Mouse (Mus musculus) limb, embryonic 15.5 days (tissue): ENCODE data around the gene Rsph3a. TPM values are rescaled to one million over a fixed set of nuclear protein-coding genes. Genes with fewer than 3 reads are reported as not detected.

Experiments
- ATAC-seq: fragments of 200-750 bp; cut with Nextera tagmentation; 2 replicates; pipeline ENCODE4 v1.8.0; 2017; ENCODE audit warnings: low read depth, moderate TSS enrichment; ENCODE audit not compliant: insufficient number of reproducible peaks, low FRiP score, low TSS enrichment
- H3K27ac ChIP-seq: fragments of 300-500 bp; sonication (generic); 2 replicates; pipeline ENCODE4 v1.5.1; 2015; ENCODE audit warnings: moderate library complexity, mild to moderate bottlenecking, inconsistent platforms
- H3K27me3 ChIP-seq: fragments of 300-500 bp; sonication (generic); 2 replicates; pipeline ENCODE4 v1.6.1; 2015; ENCODE audit warnings: inconsistent platforms
- H3K36me3 ChIP-seq: fragments of 300-500 bp; sonication (generic); 2 replicates; pipeline ENCODE4 v1.6.1; 2015; ENCODE audit warnings: inconsistent platforms
- H3K4me1 ChIP-seq: fragments of 300-500 bp; sonication (generic); 2 replicates; pipeline ENCODE4 v1.6.1; 2015; ENCODE audit warnings: inconsistent platforms
- H3K4me2 ChIP-seq: fragments of 300-500 bp; sonication (generic); 2 replicates; pipeline ENCODE4 v1.6.1; 2015; ENCODE audit warnings: mild to moderate bottlenecking, inconsistent platforms
- H3K4me3 ChIP-seq: fragments of 300-500 bp; sonication (generic); 2 replicates; pipeline ENCODE4 v1.5.1; 2015; ENCODE audit warnings: mild to moderate bottlenecking, inconsistent platforms
- H3K9ac ChIP-seq: fragments of 300-500 bp; sonication (generic); 2 replicates; pipeline ENCODE4 v1.6.1; 2015; ENCODE audit warnings: inconsistent platforms
- H3K9me3 ChIP-seq: fragments of 300-500 bp; sonication (generic); 2 replicates; pipeline ENCODE4 v1.6.1; 2016; ENCODE audit warnings: inconsistent platforms
- WGBS: fragments of 180-500 bp; shearing (Covaris S2); methylation state at CpG from one replicate; pipeline ENCODE4 v1.1.7; 2015; 5-methylcytosine and 5-hydroxymethylcytosine counted together
- polyA plus RNA-seq: library from polyadenylated mRNA; unstranded; fragments of >200 nt; fragmentation: Nextera tagmentation; extraction: Ambion mirVana; gene quantifications from 2 replicates; pipeline ENCODE4 v1.2.1, GENCODE M21; 2015

Rsph3a gene
- polyA plus RNA-seq, 1 experiment from 2014 or later, result 47.0 TPM

DNA sequence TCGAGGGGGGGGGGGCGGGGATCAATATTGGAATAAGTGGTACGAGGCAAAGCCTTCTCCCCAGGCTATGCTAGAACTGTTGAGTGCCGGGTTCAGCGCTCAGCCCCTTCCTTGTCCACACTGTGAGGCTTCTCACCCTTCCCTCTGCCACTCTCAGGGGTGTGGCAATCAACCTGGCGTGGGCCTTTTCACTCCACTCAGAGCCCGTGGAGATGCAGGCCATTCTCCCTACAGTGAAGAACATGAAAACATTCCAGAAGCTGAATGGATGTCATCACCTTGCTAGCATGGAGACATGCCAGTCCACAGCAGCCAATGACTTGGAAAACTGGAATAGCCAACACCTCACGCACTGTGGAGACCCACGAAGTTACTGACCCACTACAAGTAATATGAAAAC, 29.6 kb upstream of the Rsph3a start:
- Histone ChIP-seq H3K9me3 (no peaks in the 10 kb centered on the region), H3K4me1 (no peaks in the 10 kb centered on the region), H3K36me3 (no peaks in the 10 kb centered on the region), H3K9ac (no peak overlapping the region), H3K4me2 (no peak overlapping the region), H3K4me3 (no peak overlapping the region), H3K27me3 (no peaks in the 10 kb centered on the region), H3K27ac (no peak overlapping the region)
- 80% methylated on average over 9 of the region's 9 CpGs for WGBS
- no peak for ATAC-seq

DNA sequence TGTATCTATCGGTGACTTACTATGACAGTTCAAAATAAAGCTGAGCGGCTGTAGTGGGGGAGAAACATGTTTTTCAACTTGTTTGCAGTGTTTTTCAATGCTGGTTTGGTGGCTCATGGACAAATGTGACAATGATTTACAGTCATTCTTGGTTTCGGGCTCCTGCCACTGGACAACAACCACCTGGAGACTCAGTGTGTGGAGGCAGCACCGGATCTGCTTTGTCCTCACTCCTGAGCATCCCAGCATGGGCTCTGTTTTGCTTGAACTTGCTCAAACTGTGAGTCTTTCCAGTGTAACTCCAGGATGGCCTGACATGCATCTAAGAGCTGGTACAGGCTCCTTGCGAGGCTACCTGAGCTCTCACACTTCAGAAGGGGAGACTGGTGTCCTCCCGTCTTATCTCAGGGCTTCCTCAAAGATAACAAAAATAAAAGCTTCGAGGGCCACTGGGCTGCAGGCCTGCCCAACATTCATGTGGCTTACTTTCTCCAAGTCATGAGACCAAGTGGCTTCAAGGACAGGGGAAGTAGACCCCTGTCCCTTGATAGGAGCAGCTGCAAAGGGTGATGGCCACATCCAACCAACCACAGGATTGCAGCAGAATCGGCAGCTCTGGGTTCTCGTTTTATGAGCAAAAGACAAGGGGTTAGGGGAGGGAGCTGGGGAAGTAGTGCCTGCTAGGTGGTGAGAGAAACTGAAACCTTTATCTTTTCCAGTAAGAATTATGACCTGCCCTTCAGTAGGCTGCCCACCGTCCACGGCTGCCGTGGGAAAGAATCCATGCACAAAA, 28.4 kb upstream of the Rsph3a start:
- ATAC-seq, result no peak
- no peak overlapping the region for H3K9ac ChIP-seq
- no peaks in the 10 kb centered on the region for H3K27me3 ChIP-seq
- H3K27ac ChIP-seq, result no peak overlapping the region
- no peaks in the 10 kb centered on the region for H3K36me3 ChIP-seq
- WGBS, result 62% methylated on average over 12 of the region's 12 CpGs
- H3K4me3 ChIP-seq, result no peak overlapping the region
- H3K9me3 ChIP-seq, result no peaks in the 10 kb centered on the region
- no peaks in the 10 kb centered on the region for H3K4me1 ChIP-seq
- H3K4me2 ChIP-seq, result no peak overlapping the region

DNA sequence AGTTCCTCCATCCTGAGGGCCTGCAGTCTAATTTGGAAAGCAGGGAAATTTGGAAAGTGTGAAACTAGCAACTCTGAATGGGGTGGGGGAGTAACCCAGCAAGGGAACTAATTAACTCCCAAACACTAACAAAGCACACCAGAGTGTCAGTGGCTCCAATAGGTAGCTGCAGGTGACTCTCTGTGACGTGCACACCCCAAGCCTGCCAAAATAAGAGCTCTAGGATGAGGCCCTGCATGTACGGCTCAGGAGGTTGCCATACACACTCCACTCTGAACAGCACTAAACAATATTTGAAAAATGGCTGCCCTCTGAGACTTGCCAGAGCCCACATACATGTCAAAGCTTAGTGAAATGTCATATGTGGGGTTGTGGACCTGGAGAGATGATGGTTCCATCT, 27.1 kb upstream of the Rsph3a start:
- Histone ChIP-seq H3K27ac (no peak overlapping the region), H3K27me3 (no peaks in the 10 kb centered on the region), H3K9ac (no peak overlapping the region), H3K4me2 (no peak overlapping the region), H3K36me3 (no peaks in the 10 kb centered on the region), H3K9me3 (no peaks in the 10 kb centered on the region), H3K4me3 (no peak overlapping the region), H3K4me1 (no peaks in the 10 kb centered on the region)
- WGBS, result 78% methylated on average over 2 of the region's 2 CpGs
- no peak for ATAC-seq

DNA sequence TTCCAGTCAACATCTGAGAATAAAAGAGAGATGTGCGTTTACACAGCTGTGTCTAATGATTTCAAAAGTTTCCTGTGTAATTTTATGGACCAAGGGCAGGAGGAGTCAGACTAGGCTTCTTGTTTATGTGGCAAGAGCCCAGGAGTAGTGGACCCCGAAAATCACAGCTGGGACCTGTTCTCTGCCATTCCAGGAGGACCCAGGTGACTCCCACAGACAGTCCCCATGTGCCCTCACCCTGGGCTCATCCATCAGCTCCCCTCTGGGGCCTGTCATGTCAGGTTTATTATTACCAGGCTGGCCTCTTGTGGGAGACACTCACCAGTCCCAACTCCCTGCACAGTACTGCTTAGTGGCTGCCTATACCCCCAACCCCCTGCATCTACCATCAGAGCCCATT, 26.2 kb upstream of the Rsph3a start:
- H3K36me3 ChIP-seq, result no peaks in the 10 kb centered on the region
- H3K4me3 ChIP-seq, result no peak overlapping the region
- no peaks in the 10 kb centered on the region for H3K9me3 ChIP-seq
- H3K27me3 ChIP-seq, result no peaks in the 10 kb centered on the region
- no peaks in the 10 kb centered on the region for H3K4me1 ChIP-seq
- H3K4me2 ChIP-seq, result no peak overlapping the region
- H3K9ac ChIP-seq, result no peak overlapping the region
- 63% methylated on average over 2 of the region's 2 CpGs for WGBS
- ATAC-seq, result no peak
- H3K27ac ChIP-seq, result no peak overlapping the region

DNA sequence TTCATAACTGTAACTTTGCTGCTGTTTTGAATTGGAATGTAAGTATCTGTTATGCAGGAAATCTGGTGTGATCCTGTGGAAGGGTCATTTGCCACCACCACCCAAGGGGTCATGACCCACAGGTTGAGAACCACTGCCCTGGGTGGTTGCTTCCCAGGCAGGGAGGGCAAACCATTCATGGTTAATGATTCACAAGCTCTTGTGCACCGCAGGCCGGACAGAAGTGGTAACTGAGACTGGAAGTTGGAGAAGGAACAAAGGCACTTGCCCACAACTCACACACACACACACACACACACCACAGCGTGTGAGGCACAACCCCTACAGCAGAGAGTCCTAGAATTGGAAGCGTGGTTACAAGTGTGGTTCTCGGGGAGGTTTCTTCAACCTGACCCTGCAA, 22.9 kb upstream of the Rsph3a start:
- no peak overlapping the region for H3K27ac ChIP-seq
- 93% methylated on average over 5 of the region's 5 CpGs for WGBS
- H3K9me3 ChIP-seq, result no peaks in the 10 kb centered on the region
- no peak for ATAC-seq
- no peaks in the 10 kb centered on the region for H3K27me3 ChIP-seq
- H3K4me2 ChIP-seq, result no peak overlapping the region
- H3K4me3 ChIP-seq, result no peak overlapping the region
- H3K9ac ChIP-seq, result no peak overlapping the region
- 0 out of 2 replicates have a peak, but pooled peaks cover 4% of the 10 kb centered on the region for H3K4me1 ChIP-seq
- no peaks in the 10 kb centered on the region for H3K36me3 ChIP-seq

DNA sequence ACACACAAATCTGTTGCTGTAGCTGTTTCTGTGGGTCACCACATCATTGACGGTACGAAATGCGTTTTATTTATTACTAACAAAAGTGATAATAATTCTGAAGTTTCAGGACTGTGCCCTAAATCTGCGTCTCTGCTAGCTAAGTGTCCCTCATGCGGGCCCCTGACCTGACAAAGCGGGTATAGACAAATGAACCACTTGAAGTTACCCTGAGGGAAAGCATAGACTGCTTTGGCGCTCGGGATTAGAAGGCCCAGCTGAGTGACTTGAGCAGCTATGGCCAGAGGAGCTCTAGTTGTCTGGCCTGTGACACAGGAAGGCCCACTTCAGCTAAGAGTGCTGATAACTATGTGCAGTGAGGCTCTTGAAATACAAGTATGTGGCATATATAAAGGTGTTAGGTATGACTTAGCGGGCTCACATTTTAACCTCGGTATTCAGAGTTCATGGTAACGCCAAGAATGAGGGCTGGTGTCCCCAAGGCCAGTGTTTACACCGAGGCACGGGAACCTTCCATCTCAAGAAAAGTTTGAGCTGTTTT, 21.2 kb upstream of the Rsph3a start:
- H3K4me2 ChIP-seq, result no peak overlapping the region
- no peaks in the 10 kb centered on the region for H3K9me3 ChIP-seq
- no peak overlapping the region for H3K9ac ChIP-seq
- no peak overlapping the region for H3K4me3 ChIP-seq
- WGBS, result 87% methylated on average over 13 of the region's 13 CpGs
- H3K4me1 ChIP-seq, result 0 out of 2 replicates have a peak, but pooled peaks cover 4% of the 10 kb centered on the region
- H3K36me3 ChIP-seq, result no peaks in the 10 kb centered on the region
- no peak for ATAC-seq
- no peaks in the 10 kb centered on the region for H3K27me3 ChIP-seq
- no peak overlapping the region for H3K27ac ChIP-seq

DNA sequence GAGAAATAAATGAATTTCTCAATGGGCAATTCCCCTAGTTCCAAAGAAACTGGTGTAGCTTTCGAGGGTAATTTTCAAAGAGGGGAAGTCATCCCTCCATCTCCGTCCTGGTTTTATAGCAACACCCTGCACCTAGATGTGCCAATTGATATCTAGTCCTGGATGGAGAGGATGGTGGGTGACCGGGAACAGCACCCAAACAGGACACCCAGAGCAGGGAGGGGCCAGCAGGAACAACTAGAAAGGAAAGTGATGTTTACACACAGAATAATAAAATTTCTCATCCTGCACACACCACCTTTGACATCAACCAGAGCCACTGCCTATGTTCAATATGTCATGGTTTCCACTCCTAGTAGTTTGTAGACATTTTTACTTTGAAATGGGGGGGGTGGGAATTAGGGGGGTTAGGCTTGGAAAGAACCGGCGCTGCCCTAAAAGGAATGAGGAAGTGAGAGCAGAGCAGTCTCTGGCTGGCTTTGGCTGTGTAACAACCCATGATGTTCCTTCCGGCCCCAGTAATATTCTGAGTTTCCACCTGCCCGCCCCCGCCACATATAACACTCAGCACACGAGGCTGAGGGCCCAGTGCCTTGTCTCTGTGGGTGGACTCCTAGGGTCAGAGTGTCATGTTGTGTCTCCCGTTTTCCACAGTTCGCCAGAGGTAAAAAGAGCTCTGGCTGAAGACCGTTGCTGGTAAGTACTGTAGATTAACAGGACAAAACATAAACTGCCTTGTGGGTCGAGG, 19.8 kb upstream of the Rsph3a start, which contains the start of gene Tagap:
Gene Tagap (plus strand): TSS at position 588 of the 748 bp plus-strand sequence.
- Histone ChIP-seq H3K9ac (no peak within 1 kb of the TSS), H3K9me3 (no peaks in the 10 kb centered on the region), H3K36me3 (no peaks in the 10 kb centered on the region), H3K27me3 (no peaks in the 10 kb centered on the region), H3K4me3 (no peak within 1 kb of the TSS), H3K4me2 (no peak within 1 kb of the TSS), H3K4me1 (0 out of 2 replicates have a peak, but pooled peaks cover 6% of the 10 kb centered on the region), H3K27ac (no peak within 1 kb of the TSS)
- 65% methylated on average over 13 of the region's 13 CpGs for WGBS
- ATAC-seq, result no peak

DNA sequence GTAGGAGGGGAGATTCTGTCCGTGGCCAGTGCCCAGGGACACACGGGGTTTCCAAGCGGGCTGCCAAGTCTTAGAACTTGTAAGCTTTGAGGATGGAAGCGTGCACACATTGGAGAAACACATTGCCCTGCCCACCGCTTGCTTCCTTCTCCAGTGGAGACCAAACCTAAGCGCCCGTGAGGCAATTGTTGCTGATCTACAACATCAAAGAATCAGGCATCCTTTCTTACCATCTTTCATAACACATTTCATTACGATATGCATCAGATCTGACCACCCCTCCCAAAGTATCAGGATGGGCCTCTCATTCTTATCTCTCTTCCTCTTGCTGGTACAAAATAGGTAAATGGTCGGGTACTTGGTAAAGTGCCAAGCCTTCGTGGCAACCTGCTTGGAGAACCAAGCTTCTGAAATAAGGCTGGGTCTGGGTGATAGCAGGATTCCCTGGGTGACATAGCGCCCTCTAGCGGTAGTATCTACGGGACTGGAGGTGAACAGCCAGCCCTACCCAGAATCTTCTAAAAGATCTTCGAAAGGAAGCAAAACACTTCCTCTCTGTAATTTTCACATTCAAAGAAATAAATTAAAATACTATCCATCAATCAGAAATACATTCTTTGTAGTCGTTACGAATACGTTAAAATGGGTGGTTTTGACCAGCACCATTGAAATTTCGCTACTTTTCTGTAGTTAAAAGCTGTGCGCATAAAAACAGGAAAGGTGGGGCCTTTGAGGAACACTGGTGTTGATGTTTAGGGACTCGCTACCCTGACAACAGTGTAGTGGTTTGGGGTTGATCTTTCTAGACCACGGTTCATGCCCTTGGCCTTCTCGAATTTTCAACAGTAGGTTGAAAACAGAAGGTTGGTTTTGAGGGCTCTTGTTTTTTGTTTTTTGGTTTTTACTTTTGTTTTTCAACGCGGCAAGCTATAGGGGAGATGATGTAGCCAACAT, 17.6 kb upstream of the Rsph3a start:
- H3K4me2 ChIP-seq, result no peak overlapping the region
- 71% methylated on average over 24 of the region's 24 CpGs for WGBS
- H3K4me1 ChIP-seq, result peaks cover 9% of the 10 kb centered on the region; the same call in 1 of the 2 replicates
- H3K4me3 ChIP-seq, result no peak overlapping the region
- no peaks in the 10 kb centered on the region for H3K9me3 ChIP-seq
- ATAC-seq, result no peak
- no peak overlapping the region for H3K9ac ChIP-seq
- no peaks in the 10 kb centered on the region for H3K27me3 ChIP-seq
- H3K36me3 ChIP-seq, result no peaks in the 10 kb centered on the region
- no peak overlapping the region for H3K27ac ChIP-seq

DNA sequence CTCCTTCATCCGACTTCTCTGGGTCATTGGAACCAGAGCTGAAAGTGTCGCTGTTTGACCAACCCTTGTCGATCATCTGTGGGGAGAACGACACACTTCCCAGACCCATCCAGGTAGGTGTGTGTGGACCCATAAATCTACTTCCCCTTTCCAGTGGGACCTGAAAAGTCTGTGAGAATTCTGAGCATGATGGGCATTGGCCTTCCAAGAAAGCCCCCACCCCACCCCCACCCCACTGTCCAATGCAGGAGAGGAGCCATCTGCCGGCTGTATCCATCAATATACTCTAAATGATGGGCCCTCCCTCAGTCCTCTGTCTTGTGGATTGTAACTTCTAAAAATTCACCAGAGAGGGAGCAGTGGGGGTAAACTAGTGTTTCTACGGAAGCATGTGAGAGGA, 16.8 kb upstream of the Rsph3a start:
- 85% methylated on average over 6 of the region's 6 CpGs for WGBS
- H3K4me1 ChIP-seq, result peaks cover 9% of the 10 kb centered on the region; the same call in 1 of the 2 replicates
- no peak overlapping the region for H3K4me3 ChIP-seq
- H3K4me2 ChIP-seq, result no peak overlapping the region
- no peaks in the 10 kb centered on the region for H3K9me3 ChIP-seq
- no peaks in the 10 kb centered on the region for H3K27me3 ChIP-seq
- no peaks in the 10 kb centered on the region for H3K36me3 ChIP-seq
- H3K27ac ChIP-seq, result no peak overlapping the region
- no peak for ATAC-seq
- H3K9ac ChIP-seq, result no peak overlapping the region

DNA sequence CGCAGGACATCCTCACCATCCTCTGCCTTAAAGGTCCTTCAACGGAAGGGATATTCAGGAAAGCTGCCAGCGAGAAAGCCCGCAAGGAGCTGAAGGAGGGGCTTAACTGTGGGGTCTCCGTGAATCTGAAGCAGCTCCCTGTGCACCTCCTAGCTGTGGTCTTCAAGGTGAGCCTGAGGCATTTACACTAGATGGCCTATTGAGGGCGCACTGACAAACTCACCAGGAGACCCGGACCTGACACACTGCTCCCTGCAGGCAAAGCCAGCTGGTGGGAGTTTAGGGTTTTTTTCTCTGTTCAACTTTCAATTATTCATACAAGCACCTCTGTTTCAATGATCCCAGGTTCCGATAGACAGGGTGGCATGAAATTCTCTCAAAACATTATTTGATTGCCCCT, 16.1 kb upstream of the Rsph3a start:
- Histone ChIP-seq H3K36me3 (no peaks in the 10 kb centered on the region), H3K4me3 (no peak overlapping the region), H3K9ac (no peak overlapping the region), H3K27ac (no peak overlapping the region), H3K4me2 (no peak overlapping the region), H3K4me1 (peaks cover 9% of the 10 kb centered on the region; the same call in 1 of the 2 replicates), H3K27me3 (no peaks in the 10 kb centered on the region), H3K9me3 (no peaks in the 10 kb centered on the region)
- WGBS, result 32% methylated on average over 8 of the region's 8 CpGs
- ATAC-seq, result no peak
